Mouse (Mus musculus): ENCODE data around the gene Wdtc1. TPM values are rescaled to one million over a fixed set of nuclear protein-coding genes. Genes with fewer than 3 reads are reported as not detected.

Gene Wdtc1
- polyA plus RNA-seq, 1 experiment from 2014 or later = 16.0 TPM

GRCm38 (mm10) chr4:133261641-133262374, 91.5 kb downstream of the Wdtc1 start:
- no peaks in the 10 kb centered on the region for H3K4me1 ChIP-seq (ENCODE audit: control insufficient read depth, insufficient read depth, low read length)
- no peak overlapping the region for H3K4me2 ChIP-seq (replicated peaks; ENCODE audit: low read depth, low read length)
- no peak overlapping the region for H3K27ac ChIP-seq (ENCODE audit: low read depth, low read length)
- 0 out of 2 replicates have a peak overlapping the region, but pooled peaks have one; percentile 23 for H3K9ac ChIP-seq (ENCODE audit: low read depth, low read length)
- H3K27me3 ChIP-seq (ENCODE audit: control insufficient read depth, insufficient read depth, low read length) = peaks cover 4% of the 10 kb centered on the region; the same call in 1 of the 2 replicates
- no peak for ATAC-seq (ENCODE audit: low FRiP score, low TSS enrichment)
- WGBS = 50% methylated on average over 10 of the region's 10 CpGs
- H3K4me3 ChIP-seq (ENCODE audit: low read length) = no peak overlapping the region
- peaks cover 26% of the 10 kb centered on the region for H3K36me3 ChIP-seq (ENCODE audit: control insufficient read depth, insufficient read depth, low read length)
- H3K9me3 ChIP-seq (ENCODE audit: control insufficient read depth, low read length) = no peaks in the 10 kb centered on the region

DNA sequence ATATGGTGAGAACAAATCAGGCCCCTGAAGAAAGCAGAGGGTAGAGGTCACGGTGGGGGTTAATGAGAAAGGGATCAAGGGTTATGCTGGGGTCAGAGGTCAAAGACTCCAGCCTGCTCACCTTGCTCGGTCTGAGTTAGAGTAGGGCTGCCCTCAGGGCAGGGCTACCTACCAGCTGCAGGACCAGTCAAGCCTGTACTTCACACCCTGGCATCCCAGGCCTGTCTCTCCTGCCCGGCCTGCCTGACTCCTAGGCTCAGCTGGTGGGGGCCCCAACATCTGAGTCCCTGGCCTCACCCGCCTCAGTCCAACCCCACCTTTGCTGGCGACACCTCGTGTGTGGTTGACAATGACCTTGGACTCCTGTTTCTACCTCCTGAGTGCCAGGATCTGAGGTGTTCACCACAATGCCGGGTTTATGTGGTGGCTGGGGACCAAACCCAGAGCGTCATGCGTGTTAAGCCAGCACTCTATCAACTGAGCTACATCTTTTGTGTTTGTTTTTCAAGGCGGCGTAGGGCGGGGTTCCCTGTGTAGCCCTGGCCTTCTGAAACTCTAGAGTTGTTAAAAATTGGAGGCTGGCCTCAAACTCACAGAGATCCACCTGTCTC, 95.4 kb downstream of the Wdtc1 start:
- no peaks in the 10 kb centered on the region for H3K9me3 ChIP-seq (ENCODE audit: control insufficient read depth, low read length)
- no peaks in the 10 kb centered on the region for H3K36me3 ChIP-seq (ENCODE audit: control insufficient read depth, insufficient read depth, low read length)
- no peak overlapping the region for H3K4me2 ChIP-seq (replicated peaks; ENCODE audit: low read depth, low read length)
- H3K27ac ChIP-seq (ENCODE audit: low read depth, low read length) = no peak overlapping the region
- WGBS = 79% methylated on average over 12 of the region's 12 CpGs
- H3K27me3 ChIP-seq (ENCODE audit: control insufficient read depth, insufficient read depth, low read length) = peaks cover 17% of the 10 kb centered on the region; the same call in 1 of the 2 replicates
- no peak for ATAC-seq (ENCODE audit: low FRiP score, low TSS enrichment)
- no peak overlapping the region for H3K9ac ChIP-seq (ENCODE audit: low read depth, low read length)
- H3K4me1 ChIP-seq (ENCODE audit: control insufficient read depth, insufficient read depth, low read length) = no peaks in the 10 kb centered on the region
- H3K4me3 ChIP-seq (ENCODE audit: low read length) = no peak overlapping the region

DNA sequence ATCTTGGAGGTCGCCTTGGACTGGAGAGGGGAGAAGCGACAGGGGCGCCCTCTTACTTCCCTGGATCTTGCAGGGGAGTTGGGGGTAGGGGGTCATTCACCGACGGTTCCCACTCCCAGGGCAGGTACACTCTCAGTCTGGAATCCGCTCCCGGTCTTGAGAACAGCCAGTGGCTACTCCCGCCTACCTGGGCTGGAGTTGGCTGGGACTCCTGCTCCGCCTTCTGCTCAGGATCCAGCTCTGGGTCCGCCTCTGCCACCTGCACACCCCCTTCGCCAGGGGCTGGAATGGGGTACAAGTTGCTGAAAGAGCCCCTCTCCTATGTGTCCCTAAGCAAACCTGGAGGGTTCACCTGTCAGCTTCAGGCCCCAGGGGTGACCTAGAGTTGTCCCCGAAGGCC, 96.1 kb downstream of the Wdtc1 start:
- Histone ChIP-seq H3K27ac (ENCODE audit: low read depth, low read length) (no peak overlapping the region), H3K27me3 (ENCODE audit: control insufficient read depth, insufficient read depth, low read length) (peaks cover 17% of the 10 kb centered on the region; the same call in 1 of the 2 replicates), H3K4me1 (ENCODE audit: control insufficient read depth, insufficient read depth, low read length) (no peaks in the 10 kb centered on the region), H3K9me3 (ENCODE audit: control insufficient read depth, low read length) (no peaks in the 10 kb centered on the region), H3K4me2 (replicated peaks; ENCODE audit: low read depth, low read length) (peak overlapping the region; percentile 25; the same call in 1 of the 2 replicates), H3K9ac (ENCODE audit: low read depth, low read length) (peak overlapping the region; percentile 23; the same call in 1 of the 2 replicates), H3K4me3 (ENCODE audit: low read length) (peak overlapping the region; percentile 13; the same call in 1 of the 2 replicates), H3K36me3 (ENCODE audit: control insufficient read depth, insufficient read depth, low read length) (no peaks in the 10 kb centered on the region)
- 26% methylated on average over 12 of the region's 12 CpGs for WGBS
- no peak for ATAC-seq (ENCODE audit: low FRiP score, low TSS enrichment)

DNA sequence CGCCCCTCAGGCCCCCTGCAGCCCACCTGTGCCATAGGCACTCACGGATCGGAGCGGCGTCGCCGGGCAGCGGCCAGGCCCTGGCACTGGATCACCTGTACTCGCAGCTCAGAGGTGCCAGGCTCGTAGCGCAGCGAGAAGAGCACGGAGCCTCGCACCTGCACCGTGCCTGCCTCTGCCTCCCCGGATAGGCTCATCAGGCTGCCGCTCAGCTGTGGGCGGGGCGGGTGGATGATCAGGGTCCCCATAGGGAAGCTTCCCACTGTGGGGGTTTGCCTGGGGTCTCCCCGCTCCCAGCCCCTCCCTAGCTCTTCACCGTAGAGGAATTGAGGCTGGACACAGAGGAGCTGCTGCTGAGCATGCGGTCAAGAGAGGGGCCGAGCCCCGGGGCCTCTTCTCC, 96.5 kb downstream of the Wdtc1 start:
- Histone ChIP-seq H3K4me1 (ENCODE audit: control insufficient read depth, insufficient read depth, low read length) (no peaks in the 10 kb centered on the region), H3K9ac (ENCODE audit: low read depth, low read length) (peak overlapping the region; percentile 23; the same call in 1 of the 2 replicates), H3K4me3 (ENCODE audit: low read length) (peak overlapping the region; percentile 13; the same call in 1 of the 2 replicates), H3K9me3 (ENCODE audit: control insufficient read depth, low read length) (no peaks in the 10 kb centered on the region), H3K27me3 (ENCODE audit: control insufficient read depth, insufficient read depth, low read length) (peaks cover 21% of the 10 kb centered on the region), H3K36me3 (ENCODE audit: control insufficient read depth, insufficient read depth, low read length) (no peaks in the 10 kb centered on the region), H3K27ac (ENCODE audit: low read depth, low read length) (no peak overlapping the region), H3K4me2 (replicated peaks; ENCODE audit: low read depth, low read length) (peak overlapping the region; percentile 25; the same call in 1 of the 2 replicates)
- no peak for ATAC-seq (ENCODE audit: low FRiP score, low TSS enrichment)
- 19% methylated on average over 22 of the region's 24 CpGs for WGBS

DNA sequence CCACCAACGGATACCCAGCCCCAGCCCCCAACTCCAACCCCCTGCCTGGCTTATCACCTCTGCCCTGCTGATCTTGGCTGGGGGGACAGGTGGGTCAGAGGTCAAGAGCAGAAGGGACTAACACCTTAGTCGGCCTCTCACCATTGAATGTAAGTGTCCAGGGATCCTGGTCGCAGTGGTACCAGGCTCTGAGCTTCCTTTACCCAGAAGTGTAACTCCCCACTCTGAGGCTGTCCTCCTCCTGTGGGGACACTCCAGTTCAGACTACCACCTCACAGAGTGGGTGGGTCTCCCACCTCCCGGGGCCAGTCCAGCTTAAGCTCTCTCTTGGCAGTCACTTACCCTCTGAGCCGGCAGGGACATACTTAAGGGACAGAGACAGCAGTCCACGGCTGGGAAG, 97.9 kb downstream of the Wdtc1 start:
- H3K27ac ChIP-seq (ENCODE audit: low read depth, low read length) = no peak overlapping the region
- WGBS = 79% methylated on average over 6 of the region's 6 CpGs
- H3K4me3 ChIP-seq (ENCODE audit: low read length) = no peak overlapping the region
- peaks cover 8% of the 10 kb centered on the region for H3K4me1 ChIP-seq (ENCODE audit: control insufficient read depth, insufficient read depth, low read length)
- peaks cover 36% of the 10 kb centered on the region for H3K27me3 ChIP-seq (ENCODE audit: control insufficient read depth, insufficient read depth, low read length)
- H3K4me2 ChIP-seq (replicated peaks; ENCODE audit: low read depth, low read length) = no peak overlapping the region
- H3K36me3 ChIP-seq (ENCODE audit: control insufficient read depth, insufficient read depth, low read length) = no peaks in the 10 kb centered on the region
- H3K9ac ChIP-seq (ENCODE audit: low read depth, low read length) = peak overlapping the region; percentile 18; the same call in 1 of the 2 replicates
- no peaks in the 10 kb centered on the region for H3K9me3 ChIP-seq (ENCODE audit: control insufficient read depth, low read length)
- no peak for ATAC-seq (ENCODE audit: low FRiP score, low TSS enrichment)

GRCm38 (mm10) chr4:133253412-133253811, 99.9 kb downstream of the Wdtc1 start:
- H3K27ac ChIP-seq (ENCODE audit: low read depth, low read length) = no peak overlapping the region
- peaks cover 16% of the 10 kb centered on the region for H3K4me1 ChIP-seq (ENCODE audit: control insufficient read depth, insufficient read depth, low read length)
- H3K4me3 ChIP-seq (ENCODE audit: low read length) = no peak overlapping the region
- no peak overlapping the region for H3K9ac ChIP-seq (ENCODE audit: low read depth, low read length)
- 30% methylated on average over 12 of the region's 12 CpGs for WGBS
- ATAC-seq (ENCODE audit: low FRiP score, low TSS enrichment) = peak; percentile 29; the same call in 1 of the 2 replicates
- H3K4me2 ChIP-seq (replicated peaks; ENCODE audit: low read depth, low read length) = no peak overlapping the region
- no peaks in the 10 kb centered on the region for H3K36me3 ChIP-seq (ENCODE audit: control insufficient read depth, insufficient read depth, low read length)
- peaks cover 44% of the 10 kb centered on the region for H3K27me3 ChIP-seq (ENCODE audit: control insufficient read depth, insufficient read depth, low read length)
- H3K9me3 ChIP-seq (ENCODE audit: control insufficient read depth, low read length) = no peaks in the 10 kb centered on the region

GRCm38 (mm10) chr4:133252089-133252488, 101.2 kb downstream of the Wdtc1 start:
- Histone ChIP-seq H3K27me3 (ENCODE audit: control insufficient read depth, insufficient read depth, low read length) (peaks cover 56% of the 10 kb centered on the region), H3K9ac (ENCODE audit: low read depth, low read length) (no peak overlapping the region), H3K4me2 (replicated peaks; ENCODE audit: low read depth, low read length) (no peak overlapping the region), H3K4me1 (ENCODE audit: control insufficient read depth, insufficient read depth, low read length) (peaks cover 19% of the 10 kb centered on the region), H3K4me3 (ENCODE audit: low read length) (no peak overlapping the region), H3K27ac (ENCODE audit: low read depth, low read length) (no peak overlapping the region), H3K36me3 (ENCODE audit: control insufficient read depth, insufficient read depth, low read length) (no peaks in the 10 kb centered on the region), H3K9me3 (ENCODE audit: control insufficient read depth, low read length) (no peaks in the 10 kb centered on the region)
- WGBS = 41% methylated on average over 4 of the region's 4 CpGs
- no peak for ATAC-seq (ENCODE audit: low FRiP score, low TSS enrichment)

DNA sequence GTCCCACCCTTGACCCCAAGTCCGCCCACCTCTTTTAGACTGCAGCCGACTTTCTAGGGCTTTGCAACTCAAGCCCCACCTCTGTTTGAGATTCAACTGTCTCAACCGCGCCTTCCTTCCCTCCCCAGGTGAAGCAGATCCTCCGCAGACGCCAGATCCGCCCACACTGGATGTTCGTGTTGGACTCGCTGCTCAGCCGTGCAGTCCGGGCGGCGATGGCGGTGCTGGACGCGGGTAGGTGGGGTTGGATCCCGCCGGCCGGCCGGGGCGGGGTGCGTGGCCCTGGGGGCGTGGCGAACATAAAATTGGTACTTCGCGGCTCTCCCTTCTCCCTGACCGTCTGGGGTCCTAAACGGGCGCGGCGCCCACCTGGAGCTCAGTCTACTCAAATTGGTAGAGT, 102.1 kb downstream of the Wdtc1 start:
- H3K4me1 ChIP-seq (ENCODE audit: control insufficient read depth, insufficient read depth, low read length) = peaks cover 23% of the 10 kb centered on the region
- H3K4me2 ChIP-seq (replicated peaks; ENCODE audit: low read depth, low read length) = peak overlapping the region; percentile 74
- 0 out of 2 replicates have a peak overlapping the region, but pooled peaks have one; percentile 18 for H3K9ac ChIP-seq (ENCODE audit: low read depth, low read length)
- H3K4me3 ChIP-seq (ENCODE audit: low read length) = peak overlapping the region; percentile 36
- H3K27me3 ChIP-seq (ENCODE audit: control insufficient read depth, insufficient read depth, low read length) = peaks cover 55% of the 10 kb centered on the region
- no peaks in the 10 kb centered on the region for H3K9me3 ChIP-seq (ENCODE audit: control insufficient read depth, low read length)
- WGBS = under 1% methylated on average over 31 of the region's 31 CpGs
- no peaks in the 10 kb centered on the region for H3K36me3 ChIP-seq (ENCODE audit: control insufficient read depth, insufficient read depth, low read length)
- no peak overlapping the region for H3K27ac ChIP-seq (ENCODE audit: low read depth, low read length)
- no peak for ATAC-seq (ENCODE audit: low FRiP score, low TSS enrichment)

DNA sequence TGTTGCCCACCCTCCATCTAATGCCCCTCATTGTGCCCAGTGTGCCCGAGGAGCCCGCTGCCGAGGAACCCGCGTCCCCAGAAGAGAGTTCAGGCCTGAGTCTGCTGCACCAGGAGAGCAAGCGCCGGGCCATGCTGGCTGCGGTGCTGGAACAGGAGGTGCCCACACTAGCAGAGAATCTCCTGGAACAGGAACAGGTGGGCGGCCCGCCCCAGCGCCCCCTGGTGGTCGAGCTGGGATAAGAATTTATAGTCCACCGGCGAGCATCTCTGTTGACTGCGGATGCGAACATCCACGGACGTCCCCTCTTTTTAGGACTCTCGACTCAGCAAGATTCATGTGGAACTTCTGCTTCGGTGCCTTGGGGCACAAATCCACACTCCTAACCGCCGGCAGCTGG, 102.7 kb downstream of the Wdtc1 start:
- Histone ChIP-seq H3K4me3 (ENCODE audit: low read length) (peak overlapping the region; percentile 36), H3K36me3 (ENCODE audit: control insufficient read depth, insufficient read depth, low read length) (no peaks in the 10 kb centered on the region), H3K9ac (ENCODE audit: low read depth, low read length) (no peak overlapping the region), H3K4me2 (replicated peaks; ENCODE audit: low read depth, low read length) (peak overlapping the region; percentile 74), H3K27ac (ENCODE audit: low read depth, low read length) (no peak overlapping the region), H3K9me3 (ENCODE audit: control insufficient read depth, low read length) (no peaks in the 10 kb centered on the region), H3K27me3 (ENCODE audit: control insufficient read depth, insufficient read depth, low read length) (peaks cover 51% of the 10 kb centered on the region), H3K4me1 (ENCODE audit: control insufficient read depth, insufficient read depth, low read length) (peaks cover 23% of the 10 kb centered on the region)
- WGBS = 2% methylated on average over 22 of the region's 22 CpGs
- no peak for ATAC-seq (ENCODE audit: low FRiP score, low TSS enrichment)
